ENCODE assay signal across 8 mouse cellular contexts in genomic region chr17:24849733-24850064, GRCm38 (mm10). TPM values are rescaled to one million over a fixed set of nuclear protein-coding genes. Genes with fewer than 3 reads are reported as not detected.
A peak's percentile ranks its signal among the peaks of the same experiment; 100 is the strongest.
DNase-seq lines count a peak whose midpoint lies in the region; ATAC-seq and TF ChIP-seq lines count a peak whose summit lies in the region.

No protein-coding gene starts in this region.

- TF ChIP-seq CTCF in liver, adult 2 months (IDR thresholded peaks at IDR 0.05; ENCODE audit: low read depth, low read length) = peak; percentile 52
- TF ChIP-seq CTCF in hindbrain, postnatal 0 days (IDR thresholded peaks at IDR 0.05; ENCODE audit: low read depth) = peak; percentile 72

- H3K27me3 ChIP-seq in liver, adult 2 months (ENCODE audit: control insufficient read depth, insufficient read depth, low read length) = no peaks in the 10 kb centered on the region
- H3K27me3 ChIP-seq in embryonic facial prominence, embryonic 11.5 days (ENCODE audit: control insufficient read depth, insufficient read depth, low read length) = no peaks in the 10 kb centered on the region; the same call in 1 of the 2 replicates
- H3K27me3 ChIP-seq in hindbrain, postnatal 0 days (ENCODE audit: insufficient read depth, low read length) = no peaks in the 10 kb centered on the region
- no peaks in the 10 kb centered on the region for H3K27me3 ChIP-seq in myocyte (ENCODE audit: control insufficient read depth, insufficient read depth, insufficient read length)

- H3K4me1 ChIP-seq in liver, adult 2 months (ENCODE audit: control insufficient read depth, insufficient read depth, low read length) = peaks cover 7% of the 10 kb centered on the region
- H3K4me1 ChIP-seq in embryonic facial prominence, embryonic 11.5 days (ENCODE audit: control insufficient read depth, insufficient read depth, low read length) = peaks cover 3% of the 10 kb centered on the region; the same call in 1 of the 2 replicates
- H3K4me1 ChIP-seq in hindbrain, postnatal 0 days (ENCODE audit: insufficient read depth, low read length) = peaks cover 14% of the 10 kb centered on the region

- peaks cover 15% of the 10 kb centered on the region for H3K36me3 ChIP-seq in liver, adult 2 months (ENCODE audit: control insufficient read depth, insufficient read depth, low read length)
- no peaks in the 10 kb centered on the region for H3K36me3 ChIP-seq in embryonic facial prominence, embryonic 11.5 days (replicated peaks; ENCODE audit: control insufficient read depth, insufficient read depth, low read depth, low read length)
- peaks cover 7% of the 10 kb centered on the region for H3K36me3 ChIP-seq in hindbrain, postnatal 0 days (ENCODE audit: insufficient read depth, low read length)
- no peaks in the 10 kb centered on the region for H3K36me3 ChIP-seq in myocyte (ENCODE audit: control insufficient read depth, insufficient read depth)

- H3K9me3 ChIP-seq in embryonic facial prominence, embryonic 11.5 days (replicated peaks; ENCODE audit: control insufficient read depth, low read length) = no peaks in the 10 kb centered on the region
- no peaks in the 10 kb centered on the region for H3K9me3 ChIP-seq in hindbrain, postnatal 0 days (ENCODE audit: low read length)

- H3ac ChIP-seq in myocyte (ENCODE audit: control insufficient read depth, insufficient read length) = peak overlapping the region; percentile 61

- peak; percentile 51; the same call in 1 of the 2 replicates for ATAC-seq in embryonic facial prominence, embryonic 11.5 days (replicated peaks; ENCODE audit: insufficient number of reproducible peaks, low FRiP score, low TSS enrichment, low read depth)
- no peak; the same call in 1 of the 2 replicates for ATAC-seq in hindbrain, postnatal 0 days

- no peak for TF ChIP-seq POLR2A in liver, adult 2 months (IDR thresholded peaks at IDR 0.05; ENCODE audit: extremely low read depth, insufficient read depth, low read length)
- peak; percentile 52 for TF ChIP-seq POLR2A in myocyte (IDR thresholded peaks at IDR 0.05; ENCODE audit: insufficient read length, low read depth)

- under 1% methylated on average over 21 of the region's 21 CpGs for WGBS in liver, adult 2 months
- under 1% methylated on average over 21 of the region's 21 CpGs for WGBS in embryonic facial prominence, embryonic 11.5 days
- WGBS in hindbrain, postnatal 0 days = under 1% methylated on average over 21 of the region's 21 CpGs

- H3K27ac ChIP-seq in liver, adult 2 months (replicated peaks; ENCODE audit: insufficient read depth, low read depth, low read length) = peak overlapping the region; percentile 96
- peak overlapping the region; percentile 72 for H3K27ac ChIP-seq in embryonic facial prominence, embryonic 11.5 days (replicated peaks; ENCODE audit: low read depth, low read length)
- peak overlapping the region; percentile 90 for H3K27ac ChIP-seq in hindbrain, postnatal 0 days

- H3K4me2 ChIP-seq in embryonic facial prominence, embryonic 11.5 days (ENCODE audit: low read depth, low read length) = peak overlapping the region; percentile 77
- peak overlapping the region; percentile 82 for H3K4me2 ChIP-seq in hindbrain, postnatal 0 days (ENCODE audit: low read depth, low read length)
- H3K4me2 ChIP-seq in myocyte (ENCODE audit: low read depth) = peak overlapping the region; percentile 92

- H3K79me2 ChIP-seq in liver, adult 2 months (ENCODE audit: control insufficient read depth, insufficient read depth, low read length) = peaks cover 18% of the 10 kb centered on the region; the same call in 1 of the 2 replicates
- H3K79me2 ChIP-seq in myocyte (ENCODE audit: control insufficient read depth, insufficient read depth) = peaks cover 7% of the 10 kb centered on the region

- no peak for DNase-seq in liver, adult 2 months (ENCODE audit: extremely low read depth, low read depth, low spot score)
- DNase-seq in liver = no peak
- peak; percentile 65 for DNase-seq in embryonic facial prominence, embryonic 11.5 days (ENCODE audit: low spot score)
- DNase-seq in hindbrain, postnatal 0 days (ENCODE audit: low spot score) = no peak
- DNase-seq in cerebellum, postnatal 10 days = no peak
- DNase-seq in adrenal gland, postnatal 4 days (ENCODE audit: low spot score in 2 of 2) = no peak
- no peak for DNase-seq in cerebellum, postnatal 36 days

- H3K4me3 ChIP-seq in liver, adult 2 months (ENCODE audit: insufficient read depth, low read depth, low read length) = peak overlapping the region; percentile 75
- peak overlapping the region; percentile 80 for H3K4me3 ChIP-seq in embryonic facial prominence, embryonic 11.5 days (ENCODE audit: low read depth, low read length)
- H3K4me3 ChIP-seq in hindbrain, postnatal 0 days (ENCODE audit: low read length) = peak overlapping the region; percentile 85
- H3K4me3 ChIP-seq in myocyte = peak overlapping the region; percentile 96

- peak overlapping the region; percentile 84 for H3K9ac ChIP-seq in liver, adult 2 months (ENCODE audit: low read depth, low read length)
- H3K9ac ChIP-seq in embryonic facial prominence, embryonic 11.5 days (replicated peaks; ENCODE audit: low read length) = peak overlapping the region; percentile 69
- H3K9ac ChIP-seq in hindbrain, postnatal 0 days (replicated peaks; ENCODE audit: low read length) = peak overlapping the region; percentile 63

TF ChIP-seq in myocyte, 11 proteins besides CTCF, POLR2A, EP300 and RAD21:
- TF ChIP-seq MYOG (IDR thresholded peaks at IDR 0.05; ENCODE audit: control insufficient read depth in 1 of 3, insufficient read depth in 1 of 3, insufficient read length in 2 of 3, low read depth in 2 of 3) (no peak), TCF12 (IDR thresholded peaks at IDR 0.05; ENCODE audit: insufficient read depth, poor library complexity, severe bottlenecking) (no peak), REST (IDR thresholded peaks at IDR 0.05; ENCODE audit: insufficient read depth, insufficient read length) (no peak), MAX (IDR thresholded peaks at IDR 0.05; ENCODE audit: low read depth) (no peak), SRF (IDR thresholded peaks at IDR 0.05; ENCODE audit: control insufficient read depth, insufficient read length, low read depth) (no peak)

RNA-seq across cellular contexts. Expression of gene Fahd1, which starts 0.5 kb away (rescaled TPM):
- total RNA-seq in liver, adult 2 months (2014; rRNA removed) = 49.5 and 61.3 TPM in 2 replicates
- polyA plus RNA-seq in liver, adult 2 months (2012; rRNA removed) = 55.7 and 61.8 TPM in 2 replicates
- polyA plus RNA-seq in embryonic facial prominence, embryonic 11.5 days (2014; fragmentation: Nextera tagmentation; extraction: Ambion mirVana) = 21.7 and 23.0 TPM in 2 replicates
- 16.6 and 25.7 TPM in 2 replicates for total RNA-seq in hindbrain, postnatal 0 days (2014; rRNA removed)
- 20.2 and 22.2 TPM in 2 replicates for polyA plus RNA-seq in hindbrain, postnatal 0 days (2015; fragmentation: Nextera tagmentation; extraction: Ambion mirVana)
- polyA plus RNA-seq in myocyte (2012; fragmentation: generic; extraction: Trizol) = 9.5 TPM
- 10 to 100 TPM; 28.9 to 30.5 TPM for total RNA-seq in adrenal gland, postnatal 4 days (2021)

RNA-seq across cellular contexts. Expression of gene Hagh, which starts 9.8 kb away (rescaled TPM):
- total RNA-seq in liver, adult 2 months (2014; rRNA removed) = 855 and 1,003 TPM in 2 replicates
- 900 and 1,325 TPM in 2 replicates for polyA plus RNA-seq in liver, adult 2 months (2012; rRNA removed)
- polyA plus RNA-seq in embryonic facial prominence, embryonic 11.5 days (2014; fragmentation: Nextera tagmentation; extraction: Ambion mirVana) = 23.2 and 24.1 TPM in 2 replicates
- 64.8 and 93.5 TPM in 2 replicates for total RNA-seq in hindbrain, postnatal 0 days (2014; rRNA removed)
- 82.4 and 84.2 TPM in 2 replicates for polyA plus RNA-seq in hindbrain, postnatal 0 days (2015; fragmentation: Nextera tagmentation; extraction: Ambion mirVana)
- polyA plus RNA-seq in myocyte (2012; fragmentation: generic; extraction: Trizol) = 58.3 TPM
- total RNA-seq in adrenal gland, postnatal 4 days (2021) = 10 to 100 TPM; 67.0 to 77.5 TPM

RNA-seq across cellular contexts. Expression of gene Igfals, which starts 16.1 kb away (rescaled TPM):
- total RNA-seq in liver, adult 2 months (2014; rRNA removed) = 112 and 127 TPM in 2 replicates
- 369 and 402 TPM in 2 replicates for polyA plus RNA-seq in liver, adult 2 months (2012; rRNA removed)
- polyA plus RNA-seq in embryonic facial prominence, embryonic 11.5 days (2014; fragmentation: Nextera tagmentation; extraction: Ambion mirVana) = 0.14 TPM in 2 replicates
- total RNA-seq in hindbrain, postnatal 0 days (2014; rRNA removed) = 0.52 TPM in 1 of 2 replicates, not detected in the other
- 0.18 and 0.29 TPM in 2 replicates for polyA plus RNA-seq in hindbrain, postnatal 0 days (2015; fragmentation: Nextera tagmentation; extraction: Ambion mirVana)
- not detected for polyA plus RNA-seq in myocyte (2012; fragmentation: generic; extraction: Trizol)
- 1 to 10 TPM; 2.0 to 7.4 TPM for total RNA-seq in adrenal gland, postnatal 4 days (2021)

RNA-seq across cellular contexts. Expression of gene Nubp2, which starts 36.5 kb away (rescaled TPM):
- 16.2 and 24.7 TPM in 2 replicates for total RNA-seq in liver, adult 2 months (2014; rRNA removed)
- polyA plus RNA-seq in liver, adult 2 months (2012; rRNA removed) = 30.2 and 33.0 TPM in 2 replicates
- polyA plus RNA-seq in embryonic facial prominence, embryonic 11.5 days (2014; fragmentation: Nextera tagmentation; extraction: Ambion mirVana) = 61.0 and 63.9 TPM in 2 replicates
- total RNA-seq in hindbrain, postnatal 0 days (2014; rRNA removed) = 35.7 and 52.7 TPM in 2 replicates
- polyA plus RNA-seq in hindbrain, postnatal 0 days (2015; fragmentation: Nextera tagmentation; extraction: Ambion mirVana) = 63.5 and 65.0 TPM in 2 replicates
- 38.5 TPM for polyA plus RNA-seq in myocyte (2012; fragmentation: generic; extraction: Trizol)
- 10 to 100 TPM; 51.9 to 55.3 TPM for total RNA-seq in adrenal gland, postnatal 4 days (2021)

RNA-seq across cellular contexts. Expression of gene Spsb3, which starts 36.7 kb away (rescaled TPM):
- 8.7 and 14.8 TPM in 2 replicates for total RNA-seq in liver, adult 2 months (2014; rRNA removed)
- 37.5 and 42.4 TPM in 2 replicates for polyA plus RNA-seq in liver, adult 2 months (2012; rRNA removed)
- 34.8 and 39.8 TPM in 2 replicates for polyA plus RNA-seq in embryonic facial prominence, embryonic 11.5 days (2014; fragmentation: Nextera tagmentation; extraction: Ambion mirVana)
- 122 and 135 TPM in 2 replicates for total RNA-seq in hindbrain, postnatal 0 days (2014; rRNA removed)
- polyA plus RNA-seq in hindbrain, postnatal 0 days (2015; fragmentation: Nextera tagmentation; extraction: Ambion mirVana) = 90.6 and 94.9 TPM in 2 replicates
- polyA plus RNA-seq in myocyte (2012; fragmentation: generic; extraction: Trizol) = 46.6 TPM
- 10 to 100 TPM; 35.5 to 37.8 TPM for total RNA-seq in adrenal gland, postnatal 4 days (2021)

Comparison
In these comparisons a context has a peak if more than half of its experiments do, and no peak if none do; other contexts are left out.
1. RNA of gene Hagh, which starts 9.8 kb away (polyA plus RNA-seq): 900 to 1,325 TPM in liver, adult 2 months; 82.4 to 84.2 TPM in hindbrain, postnatal 0 days, 58.3 TPM in myocyte (single experiment) and 23.2 to 24.1 TPM in embryonic facial prominence, embryonic 11.5 days; every median in the first group is over 10 times any median in the second.
2. RNA of gene Igfals, which starts 16.1 kb away (polyA plus RNA-seq): 369 to 402 TPM in liver, adult 2 months; 0.18 to 0.29 TPM in hindbrain, postnatal 0 days, 0.14 TPM in embryonic facial prominence, embryonic 11.5 days and not detected in myocyte (single experiment); every median in the first group is over 100 times any median in the second.
3. Peak in every context shown above with its lines, with median percentiles within 50 percentile points of each other: H3K27ac ChIP-seq, H3K4me3 ChIP-seq, H3K9ac ChIP-seq and H3K4me2 ChIP-seq.